Mouse (Mus musculus): Measurements from ENCODE around the gene Olfr739. TPM values are rescaled to one million over a fixed set of nuclear protein-coding genes. Genes with fewer than 3 reads are reported as not detected.

Gene Olfr739
- not detected for total RNA-seq (2021)
- long read RNA-seq, experiment 1, result 0 reads
- long read RNA-seq, experiment 2, result 0 reads

- DNase-seq, result no peak
These were observed at the start of gene Olfr739 for GRCm38 (mm10) chr14:50418326-50418725. TSS of gene Olfr739 (plus strand) at chr14:50418626.

GRCm38 (mm10) chr14:50380863-50381262, 37.6 kb upstream of the Olfr739 start, which contains the start of gene Olfr736:
TSS of gene Olfr736 (plus strand) at chr14:50381163.
- DNase-seq, result no peak

GRCm38 (mm10) chr14:50407268-50407667, 11.2 kb upstream of the Olfr739 start, which contains the start of gene Olfr738:
TSS of gene Olfr738 (plus strand) at chr14:50407568.
- DNase-seq, result no peak

GRCm38 (mm10) chr14:50445245-50445644, 26.8 kb downstream of the Olfr739 start, which contains the start of gene Olfr740:
TSS of gene Olfr740 (plus strand) at chr14:50445545.
- no peak for DNase-seq

GRCm38 (mm10) chr14:50472438-50472837, 54.0 kb downstream of the Olfr739 start, which contains the start of gene Olfr741:
TSS of gene Olfr741 (plus strand) at chr14:50472738.
- DNase-seq, result no peak

Other genes starting within 250 kb of the Olfr739 start
- not detected for gene Olfr730, start 230.4 kb upstream of the Olfr739 start, total RNA-seq (2021)
- gene Olfr731, start 176.8 kb upstream of the Olfr739 start, total RNA-seq (2021), result not detected
- not detected for gene Olfr732, start 134.4 kb upstream of the Olfr739 start, total RNA-seq (2021)
- gene Olfr733, start 117.1 kb upstream of the Olfr739 start, total RNA-seq (2021), result not detected
- not detected for gene Olfr734, start 91.9 kb upstream of the Olfr739 start, total RNA-seq (2021)
- not detected for gene Olfr735, start 69.8 kb upstream of the Olfr739 start, total RNA-seq (2021)
- under 1 TPM; 0.30 to 0.51 TPM for gene Tlr11, start 60.7 kb upstream of the Olfr739 start, total RNA-seq (2021)
- not detected for gene Olfr736, start 37.5 kb upstream of the Olfr739 start, total RNA-seq (2021)
- not detected for gene Olfr738, start 11.1 kb upstream of the Olfr739 start, total RNA-seq (2021)
- not detected for gene Olfr740, start 26.9 kb downstream of the Olfr739 start, total RNA-seq (2021)
- not detected for gene Olfr741, start 54.1 kb downstream of the Olfr739 start, total RNA-seq (2021)
- gene Olfr742, start 85.0 kb downstream of the Olfr739 start, total RNA-seq (2021), result not detected
- gene Olfr743, start 103.2 kb downstream of the Olfr739 start, total RNA-seq (2021), result not detected
- not detected for gene Olfr744, start 196.3 kb downstream of the Olfr739 start, total RNA-seq (2021)
- gene Olfr745, start 220.8 kb downstream of the Olfr739 start, total RNA-seq (2021), result not detected
- gene Olfr746, start 228.5 kb downstream of the Olfr739 start, total RNA-seq (2021), result not detected